ENCODE assay signal across 8 mouse cellular contexts in genomic region chr16:13117299-13117966, GRCm38 (mm10). TPM values are rescaled to one million over a fixed set of nuclear protein-coding genes. Genes with fewer than 3 reads are reported as not detected.
DNase-seq lines count a peak whose midpoint lies in the region; ATAC-seq and TF ChIP-seq lines count a peak whose summit lies in the region.

No protein-coding gene starts in this region.

- H3K4me2 ChIP-seq in embryonic facial prominence, embryonic 11.5 days (ENCODE audit: low read depth, low read length): no peak overlapping the region
- no peak overlapping the region for H3K4me2 ChIP-seq in heart, postnatal 0 days (ENCODE audit: low read depth, low read length)

- no peaks in the 10 kb centered on the region for H3K4me1 ChIP-seq in embryonic facial prominence, embryonic 11.5 days (ENCODE audit: control insufficient read depth, insufficient read depth, low read length)
- no peaks in the 10 kb centered on the region for H3K4me1 ChIP-seq in heart, postnatal 0 days (ENCODE audit: control insufficient read depth, insufficient read depth)

- no peak overlapping the region for H3K9ac ChIP-seq in embryonic facial prominence, embryonic 11.5 days (replicated peaks; ENCODE audit: low read length)
- H3K9ac ChIP-seq in heart, postnatal 0 days (replicated peaks; ENCODE audit: low read depth, low read length): no peak overlapping the region

- intact Hi-C loops in gastrocnemius, postnatal 14 days (cut with DNase I; ENCODE audit: low total_unique reads): loop anchor here (10.0 kb wide), 2 partner anchors 507 to 617 kb away; partner anchors contain the start of gene Pla2g10

- peak; percentile 7 for DNase-seq in gastrocnemius, postnatal 14 days
- no peak for DNase-seq in gastrocnemius, postnatal 10 days
- DNase-seq in adrenal gland, postnatal 14 days: peak; percentile 56
- peak; percentile 85 for DNase-seq in embryonic facial prominence, embryonic 11.5 days (ENCODE audit: low spot score)
- DNase-seq in heart, postnatal 0 days (ENCODE audit: low spot score): peak; percentile 71
- peak; percentile 29 to 51 for DNase-seq in kidney, postnatal 4 days
- DNase-seq in splenic B cell, adult 2 months (ENCODE audit: low read depth, low spot score): peak; percentile 80

- ATAC-seq in embryonic facial prominence, embryonic 11.5 days (replicated peaks; ENCODE audit: insufficient number of reproducible peaks, low FRiP score, low TSS enrichment, low read depth): peak; percentile 88
- ATAC-seq in heart, postnatal 0 days (ENCODE audit: insufficient read depth, low read depth): peak; percentile 84
- ATAC-seq in megakaryocyte progenitor cell, adult 5-6 weeks (replicated peaks; ENCODE audit: poor library complexity): peak; percentile 95

- H3K4me3 ChIP-seq in embryonic facial prominence, embryonic 11.5 days (ENCODE audit: low read depth, low read length): no peak overlapping the region
- no peak overlapping the region for H3K4me3 ChIP-seq in heart, postnatal 0 days (ENCODE audit: low read depth, low read length)

- H3K36me3 ChIP-seq in embryonic facial prominence, embryonic 11.5 days (replicated peaks; ENCODE audit: control insufficient read depth, insufficient read depth, low read depth, low read length): no peaks in the 10 kb centered on the region
- H3K36me3 ChIP-seq in heart, postnatal 0 days (replicated peaks; ENCODE audit: control insufficient read depth, insufficient read depth, low read length): peaks cover 42% of the 10 kb centered on the region
- H3K36me3 ChIP-seq in splenic B cell, adult 2 months (ENCODE audit: control insufficient read depth, insufficient read depth, low read length, poor library complexity, severe bottlenecking): peaks cover 15% of the 10 kb centered on the region

- WGBS in embryonic facial prominence, embryonic 11.5 days: 69% methylated on average over 9 of the region's 9 CpGs
- 62% methylated on average over 9 of the region's 9 CpGs for WGBS in heart, postnatal 0 days

- H3K27ac ChIP-seq in embryonic facial prominence, embryonic 11.5 days (replicated peaks; ENCODE audit: low read depth, low read length): no peak overlapping the region
- no peak overlapping the region for H3K27ac ChIP-seq in heart, postnatal 0 days (ENCODE audit: low read depth)

- TF ChIP-seq EP300 in heart, postnatal 0 days (IDR thresholded peaks at IDR 0.05; ENCODE audit: low read depth): no peak

- peak; percentile 75 for TF ChIP-seq CTCF in heart, postnatal 0 days (IDR thresholded peaks at IDR 0.05; ENCODE audit: low read depth)

- H3K27me3 ChIP-seq in embryonic facial prominence, embryonic 11.5 days (ENCODE audit: control insufficient read depth, insufficient read depth, low read length): no peaks in the 10 kb centered on the region
- H3K27me3 ChIP-seq in heart, postnatal 0 days (ENCODE audit: control insufficient read depth, insufficient read depth, low read length): no peaks in the 10 kb centered on the region
- no peaks in the 10 kb centered on the region for H3K27me3 ChIP-seq in splenic B cell, adult 2 months (ENCODE audit: control insufficient read depth, insufficient read depth, low read length, poor library complexity, severe bottlenecking)

- H3K9me3 ChIP-seq in embryonic facial prominence, embryonic 11.5 days (replicated peaks; ENCODE audit: control insufficient read depth, low read length): no peaks in the 10 kb centered on the region
- no peaks in the 10 kb centered on the region for H3K9me3 ChIP-seq in heart, postnatal 0 days (replicated peaks; ENCODE audit: control insufficient read depth, low read length)

RNA-seq across cellular contexts. Expression of gene Ercc4, which starts 7.9 kb away (rescaled TPM):
- total RNA-seq in gastrocnemius, postnatal 14 days (2021): 1 to 10 TPM; 4.9 to 5.6 TPM
- total RNA-seq in gastrocnemius, postnatal 10 days (2021): 1 to 10 TPM; 7.0 to 8.4 TPM
- total RNA-seq in adrenal gland, postnatal 14 days (2021): 14.1 and 17.9 TPM in 2 replicates
- 12.4 and 12.6 TPM in 2 replicates for polyA plus RNA-seq in embryonic facial prominence, embryonic 11.5 days (2014; fragmentation: Nextera tagmentation; extraction: Ambion mirVana)
- total RNA-seq in heart, postnatal 0 days (2014; rRNA removed; ENCODE audit: low replicate concordance): 10.7 TPM in 2 replicates
- polyA plus RNA-seq in heart, postnatal 0 days (2015; fragmentation: Nextera tagmentation; extraction: Ambion mirVana): 5.4 and 5.9 TPM in 2 replicates
- total RNA-seq in megakaryocyte progenitor cell, adult 5-6 weeks (2015): 9.2 and 11.8 TPM in 2 replicates
- total RNA-seq in megakaryocyte progenitor cell, adult 5-6 weeks (2017): 8.7 and 12.9 TPM in 2 replicates
